Comparison of ENCODE assay signal across 8 mouse cellular contexts in the genomic region with DNA sequence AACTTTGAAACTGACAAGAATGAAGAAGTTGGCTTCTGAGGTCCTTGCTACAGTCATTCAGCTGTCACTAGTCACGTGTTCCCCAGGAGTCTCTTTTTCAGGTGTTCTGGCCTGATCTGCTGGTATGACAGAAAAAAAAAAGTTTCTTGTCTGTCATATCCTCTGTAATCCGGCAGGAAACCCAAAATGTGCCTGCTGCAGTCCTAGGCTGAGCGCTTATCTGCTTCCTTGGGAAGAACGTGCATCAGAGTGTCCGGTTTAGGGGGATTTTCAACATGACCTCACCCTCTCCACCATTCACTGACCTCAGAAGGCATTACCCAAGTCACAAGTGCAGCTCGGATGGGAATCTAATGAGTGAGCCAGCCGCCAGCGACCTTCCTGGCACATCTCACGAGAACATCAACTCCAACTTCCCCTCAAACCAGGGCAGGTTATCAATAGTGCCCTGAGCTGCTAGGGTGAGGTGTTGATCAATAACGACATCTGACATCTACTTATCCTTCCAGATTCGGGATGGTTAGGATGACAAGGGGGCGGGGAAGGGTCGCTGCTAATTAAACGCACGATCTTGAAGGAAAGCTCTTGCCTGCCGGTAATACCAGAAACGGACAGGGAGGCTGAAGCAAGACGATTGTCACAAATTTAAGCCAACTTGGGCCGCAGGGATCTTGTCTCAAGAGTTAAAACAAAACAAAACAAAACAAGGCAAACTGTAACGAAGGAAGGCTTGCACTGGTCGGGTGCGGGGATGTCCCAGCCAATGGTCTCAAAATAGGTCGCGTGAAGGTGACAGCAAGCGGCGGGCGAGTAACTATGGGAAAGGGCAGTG. TPM values are rescaled to one million over a fixed set of nuclear protein-coding genes. Genes with fewer than 3 reads are reported as not detected.
A peak's percentile ranks its signal among the peaks of the same experiment; 100 is the strongest.
DNase-seq lines count a peak whose midpoint lies in the region; ATAC-seq and TF ChIP-seq lines count a peak whose summit lies in the region.

No protein-coding gene starts in this region.

- peaks cover 10% of the 10 kb centered on the region for H3K36me3 ChIP-seq in ES-E14 (ENCODE audit: control insufficient read depth, insufficient read depth, low read length, poor library complexity, severe bottlenecking)
- peaks cover 17% of the 10 kb centered on the region for H3K36me3 ChIP-seq in embryonic facial prominence, embryonic 14.5 days (ENCODE audit: control insufficient read depth, insufficient read depth, low read length)
- H3K36me3 ChIP-seq in limb, embryonic 11.5 days (ENCODE audit: control insufficient read depth, insufficient read depth, low read length) = no peaks in the 10 kb centered on the region
- no peaks in the 10 kb centered on the region; the same call in 1 of the 2 replicates for H3K36me3 ChIP-seq in midbrain, embryonic 15.5 days (replicated peaks)

- no peaks in the 10 kb centered on the region for H3K27me3 ChIP-seq in embryonic facial prominence, embryonic 14.5 days (replicated peaks; ENCODE audit: control insufficient read depth, insufficient read depth, low read length)
- H3K27me3 ChIP-seq in limb, embryonic 11.5 days (ENCODE audit: control insufficient read depth, insufficient read depth, low read length) = no peaks in the 10 kb centered on the region
- no peaks in the 10 kb centered on the region for H3K27me3 ChIP-seq in midbrain, embryonic 15.5 days (replicated peaks)

- ATAC-seq in embryonic facial prominence, embryonic 14.5 days (ENCODE audit: low read depth) = peak; percentile 32
- peak; percentile 28; the same call in 1 of the 2 replicates for ATAC-seq in limb, embryonic 11.5 days (ENCODE audit: insufficient number of reproducible peaks, low FRiP score, low TSS enrichment, low read depth)
- ATAC-seq in midbrain, embryonic 15.5 days (replicated peaks) = peak; percentile 7; the same call in 1 of the 2 replicates

- WGBS in embryonic facial prominence, embryonic 14.5 days = 7% methylated on average over 27 of the region's 27 CpGs
- 6% methylated on average over 27 of the region's 27 CpGs for WGBS in limb, embryonic 11.5 days
- whole genome bisulfite sequencing in midbrain, embryonic 15.5 days = 6% methylated on average over 27 of the region's 27 CpGs

- H3K27ac ChIP-seq in ES-E14 (ENCODE audit: insufficient read depth, low read depth, low read length, poor library complexity, severe bottlenecking) = peak overlapping the region; percentile 92
- H3K27ac ChIP-seq in embryonic facial prominence, embryonic 14.5 days (replicated peaks; ENCODE audit: low read depth, low read length) = peak overlapping the region; percentile 69
- H3K27ac ChIP-seq in limb, embryonic 11.5 days (replicated peaks; ENCODE audit: low read depth, low read length) = peak overlapping the region; percentile 91; the same call in 1 of the 2 replicates
- peak overlapping the region; percentile 96 for H3K27ac ChIP-seq in midbrain, embryonic 15.5 days

- H3K4me1 ChIP-seq in ES-E14 (ENCODE audit: control insufficient read depth in 2 of 2, insufficient read depth in 2 of 2, low read length in 2 of 2, poor library complexity in 1 of 2) = peaks cover 15 to 17% of the 10 kb centered on the region in 2 experiments
- H3K4me1 ChIP-seq in embryonic facial prominence, embryonic 14.5 days (ENCODE audit: control insufficient read depth, insufficient read depth, low read length) = peaks cover 26% of the 10 kb centered on the region
- H3K4me1 ChIP-seq in limb, embryonic 11.5 days (ENCODE audit: control insufficient read depth, insufficient read depth, low read length) = peaks cover 7% of the 10 kb centered on the region
- H3K4me1 ChIP-seq in midbrain, embryonic 15.5 days = peaks cover 57% of the 10 kb centered on the region

- intact Hi-C loops in heart, postnatal 10 days (cut with DNase I) = loop anchor here (2.0 kb wide), 2 partner anchors 15 to 31 kb away; no protein-coding TSS in a partner anchor
- intact Hi-C loops in left cerebral cortex, postnatal 10 days (cut with DNase I) = no loop called here

- peak overlapping the region; percentile 81 for H3K9ac ChIP-seq in ES-E14 (ENCODE audit: insufficient read depth, low read depth, low read length, poor library complexity, severe bottlenecking)
- peak overlapping the region; percentile 92 for H3K9ac ChIP-seq in embryonic facial prominence, embryonic 14.5 days (ENCODE audit: low read depth, low read length)
- H3K9ac ChIP-seq in limb, embryonic 11.5 days (ENCODE audit: low read length) = peak overlapping the region; percentile 91
- peak overlapping the region; percentile 57 for H3K9ac ChIP-seq in midbrain, embryonic 15.5 days

- peak; percentile 66 to 73 for DNase-seq in B cell, adult 2 months
- DNase-seq in ES-E14 (ENCODE audit: low read depth, low spot score) = peak; percentile 33
- peak; percentile 34 for DNase-seq in embryonic facial prominence, embryonic 14.5 days (ENCODE audit: low spot score)
- peak; percentile 65 to 68 for DNase-seq in heart, postnatal 10 days
- DNase-seq in limb, embryonic 11.5 days (ENCODE audit: low spot score) = peak; percentile 50
- DNase-seq in left cerebral cortex, adult 8-10 months (ENCODE audit: low spot score in 2 of 2) = no peak
- no peak for DNase-seq in left cerebral cortex, postnatal 10 days (ENCODE audit: extremely low spot score in 1 of 2, low spot score in 2 of 2)

- peak overlapping the region; percentile 82 for H3K4me2 ChIP-seq in embryonic facial prominence, embryonic 14.5 days (ENCODE audit: low read depth, low read length)
- peak overlapping the region; percentile 70 for H3K4me2 ChIP-seq in limb, embryonic 11.5 days (ENCODE audit: low read depth, severe bottlenecking)
- peak overlapping the region; percentile 79 for H3K4me2 ChIP-seq in midbrain, embryonic 15.5 days

- H3K9me3 ChIP-seq in ES-E14 (ENCODE audit: control insufficient read depth, insufficient read depth, low read depth, low read length) = no peaks in the 10 kb centered on the region
- H3K9me3 ChIP-seq in embryonic facial prominence, embryonic 14.5 days (ENCODE audit: control insufficient read depth, low read length) = no peaks in the 10 kb centered on the region
- no peaks in the 10 kb centered on the region for H3K9me3 ChIP-seq in limb, embryonic 11.5 days (ENCODE audit: control insufficient read depth, low read length)
- H3K9me3 ChIP-seq in midbrain, embryonic 15.5 days = no peaks in the 10 kb centered on the region

- in situ Hi-C loops in ES-E14 (cut with MboI; ENCODE audit: low sequenced_read_pairs in 2 of 2, unreplicated experiment in 2 of 2) = no loop called here

- H3K4me3 ChIP-seq in ES-E14 (ENCODE audit: insufficient read depth in 1 of 2, low read depth in 1 of 2, low read length in 2 of 2, poor library complexity in 1 of 2, severe bottlenecking in 1 of 2) = peak overlapping the region; percentile 76 to 77
- peak overlapping the region; percentile 95 for H3K4me3 ChIP-seq in embryonic facial prominence, embryonic 14.5 days (ENCODE audit: low read depth, low read length)
- H3K4me3 ChIP-seq in limb, embryonic 11.5 days (ENCODE audit: low read depth, low read length) = peak overlapping the region; percentile 91
- H3K4me3 ChIP-seq in midbrain, embryonic 15.5 days = peak overlapping the region; percentile 98

TF ChIP-seq in ES-E14, 5 proteins besides CTCF, POLR2A, EP300 and RAD21:
- no peak for TF ChIP-seq HCFC1 (IDR thresholded peaks at IDR 0.05; ENCODE audit: borderline replicate concordance, insufficient read depth, low read length)
- TF ChIP-seq MAFK (IDR thresholded peaks at IDR 0.05; ENCODE audit: insufficient read depth, low read depth, low read length) = no peak
- no peak for TF ChIP-seq ZC3H11A (IDR thresholded peaks at IDR 0.05; ENCODE audit: borderline replicate concordance, low read depth, low read length)
- no peak for TF ChIP-seq ZNF384 (IDR thresholded peaks at IDR 0.05; ENCODE audit: low read depth, low read length)
- no peak for TF ChIP-seq CHD2 (IDR thresholded peaks at IDR 0.05; ENCODE audit: low read depth, low read length)

RNA-seq across cellular contexts. Expression of gene Gna13, which starts 0.8 kb away (rescaled TPM):
- 32.9 and 34.8 TPM in 2 replicates for total RNA-seq in ES-E14 (2012; rRNA removed)
- polyA plus RNA-seq in embryonic facial prominence, embryonic 14.5 days (2014; fragmentation: Nextera tagmentation; extraction: Ambion mirVana) = 23.4 and 24.5 TPM in 2 replicates
- 10 to 100 TPM; 45.7 to 48.7 TPM for total RNA-seq in heart, postnatal 10 days (2021)
- polyA plus RNA-seq in limb, embryonic 11.5 days (2014; fragmentation: Nextera tagmentation; extraction: Ambion mirVana) = 25.4 and 27.5 TPM in 2 replicates
- 17.3 and 17.4 TPM in 2 replicates for polyA plus RNA-seq in midbrain, embryonic 15.5 days (2015; fragmentation: Nextera tagmentation; extraction: Ambion mirVana)
- total RNA-seq in left cerebral cortex, adult 8-10 months (2022) = 10 to 100 TPM; 51.9 to 58.1 (median 54.0) TPM
- 10 to 100 TPM; 46.3 TPM for total RNA-seq in left cerebral cortex, postnatal 10 days (2021)

RNA-seq across cellular contexts. Expression of gene 9930022D16Rik, which starts 51.9 kb away (rescaled TPM):
- not detected in 2 replicates for total RNA-seq in ES-E14 (2012; rRNA removed)
- 0.08 TPM in 1 of 2 replicates, not detected in the other for polyA plus RNA-seq in embryonic facial prominence, embryonic 14.5 days (2014; fragmentation: Nextera tagmentation; extraction: Ambion mirVana)
- total RNA-seq in heart, postnatal 10 days (2021) = not detected
- polyA plus RNA-seq in limb, embryonic 11.5 days (2014; fragmentation: Nextera tagmentation; extraction: Ambion mirVana) = not detected in 2 replicates
- not detected in 2 replicates for polyA plus RNA-seq in midbrain, embryonic 15.5 days (2015; fragmentation: Nextera tagmentation; extraction: Ambion mirVana)
- not detected for total RNA-seq in left cerebral cortex, adult 8-10 months (2022)
- total RNA-seq in left cerebral cortex, postnatal 10 days (2021) = not detected

Comparison
In these comparisons a context has a peak if more than half of its experiments do, and no peak if none do; other contexts are left out.
1. DNase-seq: peak in B cell, adult 2 months (2 of 2), ES-E14 (single experiment), embryonic facial prominence, embryonic 14.5 days (single experiment), heart, postnatal 10 days (2 of 2) and limb, embryonic 11.5 days (single experiment); none in left cerebral cortex, adult 8-10 months (0 of 2) and left cerebral cortex, postnatal 10 days (0 of 2).
2. Peak in every context shown above with its lines, with median percentiles within 50 percentile points of each other: H3K27ac ChIP-seq, H3K4me3 ChIP-seq, H3K9ac ChIP-seq, ATAC-seq and H3K4me2 ChIP-seq.